Mouse (Mus musculus) liver, embryonic 13.5 days (tissue): Measurements from ENCODE around the gene Kcnq1. TPM values are rescaled to one million over a fixed set of nuclear protein-coding genes. Genes with fewer than 3 reads are reported as not detected.

Source experiments
- ATAC-seq: fragments of 200-750 bp; cut with Nextera tagmentation; 2 replicates; pipeline ENCODE4 v1.8.0; 2017; ENCODE audit warnings: low read depth, mild to moderate bottlenecking, moderate number of reproducible peaks, moderate library complexity
- DNase-seq: peaks from one replicate; pipeline ENCODE4 v3.0.0; 2022
- H3K27ac ChIP-seq: fragments of 300-500 bp; sonication (generic); 2 replicates; pipeline ENCODE4 v1.5.1; 2015; ENCODE audit warnings: moderate library complexity, mild to moderate bottlenecking, inconsistent platforms
- H3K27me3 ChIP-seq: fragments of 300-500 bp; sonication (generic); 2 replicates; pipeline ENCODE4 v1.6.1; 2015; ENCODE audit warnings: mild to moderate bottlenecking, inconsistent platforms
- H3K36me3 ChIP-seq: fragments of 300-500 bp; sonication (generic); 2 replicates; pipeline ENCODE4 v1.6.1; 2015; ENCODE audit warnings: mild to moderate bottlenecking, inconsistent platforms
- H3K4me1 ChIP-seq: fragments of 300-500 bp; sonication (generic); replicated peaks from 2 replicates; pipeline ENCODE4 v1.6.1; 2015; ENCODE audit warnings: inconsistent platforms
- H3K4me2 ChIP-seq: fragments of 300-500 bp; sonication (generic); 2 replicates; pipeline ENCODE4 v1.6.1; 2015; ENCODE audit warnings: inconsistent platforms, mild to moderate bottlenecking, moderate library complexity
- H3K4me3 ChIP-seq: fragments of 300-500 bp; sonication (generic); replicated peaks from 2 replicates; pipeline ENCODE4 v1.5.1; 2015; ENCODE audit warnings: mild to moderate bottlenecking, inconsistent platforms
- H3K9ac ChIP-seq: fragments of 300-500 bp; sonication (generic); 2 replicates; pipeline ENCODE4 v1.6.1; 2015; ENCODE audit warnings: mild to moderate bottlenecking, inconsistent platforms
- H3K9me3 ChIP-seq: fragments of 300-500 bp; sonication (generic); replicated peaks from 2 replicates; pipeline ENCODE4 v1.6.1; 2016; ENCODE audit warnings: inconsistent platforms
- WGBS: fragments of 180-500 bp; shearing (Covaris S2); methylation state at CpG from one replicate; pipeline ENCODE4 v1.1.7; 2015; ENCODE audit not compliant: insufficient replicate concordance; 5-methylcytosine and 5-hydroxymethylcytosine counted together
- polyA plus RNA-seq: library from polyadenylated mRNA; unstranded; fragments of >200 nt; fragmentation: Nextera tagmentation; extraction: Ambion mirVana; gene quantifications from 2 replicates; pipeline ENCODE4 v1.2.1, GENCODE M21; 2015

Gene Kcnq1
- polyA plus RNA-seq, 1 experiment from 2014 or later: 0.27 TPM

- no peak overlapping the region for H3K4me3 ChIP-seq
- no peaks in the 10 kb centered on the region for H3K9me3 ChIP-seq
- H3K27ac ChIP-seq: no peak overlapping the region
- H3K27me3 ChIP-seq: peaks cover 39% of the 10 kb centered on the region
- H3K36me3 ChIP-seq: no peaks in the 10 kb centered on the region
- DNase-seq (no peak), ATAC-seq (peak; percentile 70)
- peaks cover 9% of the 10 kb centered on the region for H3K4me1 ChIP-seq
- WGBS: 24% methylated on average over 4 of the region's 4 CpGs
- H3K4me2 ChIP-seq: no peak overlapping the region
- H3K9ac ChIP-seq: no peak overlapping the region
These were observed 5.6 kb downstream of the Kcnq1 start for GRCm38 (mm10) chr7:143111719-143112118.

- no peak overlapping the region for H3K4me3 ChIP-seq
- no peak overlapping the region for H3K27ac ChIP-seq
- no peak overlapping the region for H3K4me2 ChIP-seq
- ATAC-seq (no peak), DNase-seq (no peak)
- no peaks in the 10 kb centered on the region for H3K9me3 ChIP-seq
- H3K36me3 ChIP-seq: no peaks in the 10 kb centered on the region
- peaks cover 3% of the 10 kb centered on the region; the same call in 1 of the 2 replicates for H3K4me1 ChIP-seq
- 42% methylated on average over 1 of the region's 1 CpGs for WGBS
- H3K27me3 ChIP-seq: peaks cover 32% of the 10 kb centered on the region
- H3K9ac ChIP-seq: no peak overlapping the region
These were observed 6.2 kb downstream of the Kcnq1 start for GRCm38 (mm10) chr7:143112395-143112794.

GRCm38 (mm10) chr7:143114773-143115172 lies 8.6 kb downstream of the Kcnq1 start:
- no peak for DNase-seq
- Histone ChIP-seq H3K27me3 (peaks cover 8% of the 10 kb centered on the region), H3K9me3 (no peaks in the 10 kb centered on the region), H3K27ac (no peak overlapping the region), H3K36me3 (no peaks in the 10 kb centered on the region), H3K4me3 (no peak overlapping the region), H3K4me2 (no peak overlapping the region), H3K9ac (no peak overlapping the region), H3K4me1 (no peaks in the 10 kb centered on the region)
- no peak for ATAC-seq

- H3K4me1 ChIP-seq: 0 out of 2 replicates have a peak, but pooled peaks cover 6% of the 10 kb centered on the region
- no peak overlapping the region for H3K4me3 ChIP-seq
- WGBS: 54% methylated on average over 5 of the region's 5 CpGs
- no peak overlapping the region for H3K27ac ChIP-seq
- H3K27me3 ChIP-seq: no peaks in the 10 kb centered on the region
- H3K36me3 ChIP-seq: no peaks in the 10 kb centered on the region
- no peak for ATAC-seq
- DNase-seq: no peak
- H3K4me2 ChIP-seq: no peak overlapping the region
- H3K9me3 ChIP-seq: no peaks in the 10 kb centered on the region
- H3K9ac ChIP-seq: no peak overlapping the region
These were observed 10.4 kb downstream of the Kcnq1 start for GRCm38 (mm10) chr7:143116521-143116920.

GRCm38 (mm10) chr7:143119407-143119806 lies 13.2 kb downstream of the Kcnq1 start:
- no peak overlapping the region for H3K4me3 ChIP-seq
- 0 out of 2 replicates have a peak, but pooled peaks cover 6% of the 10 kb centered on the region for H3K4me1 ChIP-seq
- ATAC-seq (no peak), DNase-seq (no peak)
- 0 out of 2 replicates have a peak, but pooled peaks cover 3% of the 10 kb centered on the region for H3K27me3 ChIP-seq
- no peak overlapping the region for H3K4me2 ChIP-seq
- H3K27ac ChIP-seq: no peak overlapping the region
- H3K9me3 ChIP-seq: no peaks in the 10 kb centered on the region
- H3K9ac ChIP-seq: no peak overlapping the region
- 53% methylated on average over 1 of the region's 1 CpGs for WGBS
- no peaks in the 10 kb centered on the region for H3K36me3 ChIP-seq

- WGBS: 45% methylated on average over 3 of the region's 3 CpGs
- ATAC-seq (no peak), DNase-seq (no peak)
- H3K27me3 ChIP-seq: 0 out of 2 replicates have a peak, but pooled peaks cover 3% of the 10 kb centered on the region
- H3K9me3 ChIP-seq: no peaks in the 10 kb centered on the region
- H3K4me3 ChIP-seq: no peak overlapping the region
- no peak overlapping the region for H3K4me2 ChIP-seq
- no peak overlapping the region for H3K27ac ChIP-seq
- 0 out of 2 replicates have a peak, but pooled peaks cover 6% of the 10 kb centered on the region for H3K4me1 ChIP-seq
- no peak overlapping the region for H3K9ac ChIP-seq
- no peaks in the 10 kb centered on the region for H3K36me3 ChIP-seq
These were observed 13.7 kb downstream of the Kcnq1 start for GRCm38 (mm10) chr7:143119826-143120225.

- no peak overlapping the region for H3K27ac ChIP-seq
- no peak overlapping the region for H3K4me3 ChIP-seq
- ATAC-seq (peak; percentile 57; the same call in 1 of the 2 replicates), DNase-seq (no peak)
- H3K4me2 ChIP-seq: no peak overlapping the region
- 46% methylated on average over 5 of the region's 5 CpGs for WGBS
- peaks cover 10% of the 10 kb centered on the region; the same call in 1 of the 2 replicates for H3K27me3 ChIP-seq
- 0 out of 2 replicates have a peak, but pooled peaks cover 6% of the 10 kb centered on the region for H3K4me1 ChIP-seq
- no peak overlapping the region for H3K9ac ChIP-seq
- H3K36me3 ChIP-seq: no peaks in the 10 kb centered on the region
- no peaks in the 10 kb centered on the region for H3K9me3 ChIP-seq
These were observed 16.0 kb downstream of the Kcnq1 start for GRCm38 (mm10) chr7:143122191-143122590.

GRCm38 (mm10) chr7:143123876-143124669 lies 17.9 kb downstream of the Kcnq1 start:
- WGBS: 29% methylated on average over 6 of the region's 6 CpGs
- DNase-seq: no peak
- H3K9me3 ChIP-seq: no peaks in the 10 kb centered on the region
- H3K27ac ChIP-seq: no peak overlapping the region
- peaks cover 10% of the 10 kb centered on the region; the same call in 1 of the 2 replicates for H3K27me3 ChIP-seq
- H3K4me1 ChIP-seq: 0 out of 2 replicates have a peak, but pooled peaks cover 6% of the 10 kb centered on the region
- no peak overlapping the region for H3K9ac ChIP-seq
- H3K36me3 ChIP-seq: no peaks in the 10 kb centered on the region
- H3K4me3 ChIP-seq: no peak overlapping the region
- ATAC-seq: peak; percentile 29; the same call in 1 of the 2 replicates
- H3K4me2 ChIP-seq: no peak overlapping the region

GRCm38 (mm10) chr7:143124902-143125301 lies 18.7 kb downstream of the Kcnq1 start:
- no peak overlapping the region for H3K4me3 ChIP-seq
- ATAC-seq: no peak
- H3K4me2 ChIP-seq: no peak overlapping the region
- WGBS: 64% methylated on average over 3 of the region's 3 CpGs
- H3K27ac ChIP-seq: no peak overlapping the region
- no peaks in the 10 kb centered on the region for H3K36me3 ChIP-seq
- no peak overlapping the region for H3K9ac ChIP-seq
- 0 out of 2 replicates have a peak, but pooled peaks cover 6% of the 10 kb centered on the region for H3K4me1 ChIP-seq
- no peak for DNase-seq
- H3K9me3 ChIP-seq: no peaks in the 10 kb centered on the region
- H3K27me3 ChIP-seq: peaks cover 10% of the 10 kb centered on the region; the same call in 1 of the 2 replicates

GRCm38 (mm10) chr7:143132815-143133214 lies 26.7 kb downstream of the Kcnq1 start:
- Histone ChIP-seq H3K9ac (no peak overlapping the region), H3K4me1 (no peaks in the 10 kb centered on the region), H3K9me3 (no peaks in the 10 kb centered on the region), H3K4me3 (no peak overlapping the region), H3K4me2 (no peak overlapping the region), H3K36me3 (no peaks in the 10 kb centered on the region), H3K27ac (no peak overlapping the region), H3K27me3 (no peaks in the 10 kb centered on the region)
- DNase-seq (no peak), ATAC-seq (no peak)
- WGBS: 56% methylated on average over 5 of the region's 5 CpGs

GRCm38 (mm10) chr7:143136125-143136524 lies 30.0 kb downstream of the Kcnq1 start:
- H3K27me3 ChIP-seq: no peaks in the 10 kb centered on the region
- H3K4me2 ChIP-seq: no peak overlapping the region
- ATAC-seq (no peak), DNase-seq (no peak)
- H3K4me1 ChIP-seq: peaks cover 5% of the 10 kb centered on the region
- no peak overlapping the region for H3K9ac ChIP-seq
- no peaks in the 10 kb centered on the region for H3K36me3 ChIP-seq
- WGBS: 55% methylated on average over 2 of the region's 2 CpGs
- H3K9me3 ChIP-seq: no peaks in the 10 kb centered on the region
- H3K4me3 ChIP-seq: no peak overlapping the region
- H3K27ac ChIP-seq: no peak overlapping the region

GRCm38 (mm10) chr7:143136561-143136960 lies 30.4 kb downstream of the Kcnq1 start:
- no peak overlapping the region for H3K27ac ChIP-seq
- WGBS: 29% methylated on average over 5 of the region's 5 CpGs

More at GRCm38 (mm10) chr7:143136561-143136960, 30.4 kb downstream of the Kcnq1 start:
- peaks cover 5% of the 10 kb centered on the region for H3K4me1 ChIP-seq
- no peaks in the 10 kb centered on the region for H3K27me3 ChIP-seq
- no peaks in the 10 kb centered on the region for H3K36me3 ChIP-seq
- no peaks in the 10 kb centered on the region for H3K9me3 ChIP-seq
- no peak overlapping the region for H3K9ac ChIP-seq
- DNase-seq (no peak), ATAC-seq (no peak)
- no peak overlapping the region for H3K4me2 ChIP-seq
- H3K4me3 ChIP-seq: no peak overlapping the region
